Mouse (Mus musculus): Measurements from ENCODE around the gene Defb28.
A peak's percentile ranks its signal among the peaks of the same experiment; 100 is the strongest.

The Defb28 gene

GRCm38 (mm10) chr2:152517981-152518380 is at the start of gene Defb28:
TSS of gene Defb28 (plus strand) at chr2:152518255.
- DNase-seq (ENCODE audit: low spot score in 2 of 2) = no peak

GRCm38 (mm10) chr2:152470973-152471372 is 47.1 kb upstream of the Defb28 start:
- DNase-seq (ENCODE audit: low spot score in 2 of 2) = peak; percentile 55 to 68

GRCm38 (mm10) chr2:152472434-152472833 is 45.6 kb upstream of the Defb28 start:
- DNase-seq (ENCODE audit: low spot score in 2 of 2) = no peak

- no peak for DNase-seq (ENCODE audit: low spot score in 2 of 2)
Observed at GRCm38 (mm10) chr2:152476763-152477162, 41.3 kb upstream of the Defb28 start, which contains the start of gene Defb20. TSS of gene Defb20 (plus strand) at chr2:152477063.

GRCm38 (mm10) chr2:152480881-152481280 is 37.2 kb upstream of the Defb28 start:
- DNase-seq (ENCODE audit: low spot score in 2 of 2) = no peak

- DNase-seq (ENCODE audit: low spot score in 2 of 2) = no peak
Observed at GRCm38 (mm10) chr2:152481726-152482125, 36.3 kb upstream of the Defb28 start.

GRCm38 (mm10) chr2:152487024-152487423 is 31.0 kb upstream of the Defb28 start:
- DNase-seq (ENCODE audit: low spot score in 2 of 2) = no peak

- no peak for DNase-seq (ENCODE audit: low spot score in 2 of 2)
Observed at GRCm38 (mm10) chr2:152490038-152490437, 28.0 kb upstream of the Defb28 start, which contains the start of gene Defb22. TSS of gene Defb22 (minus strand) at chr2:152490138.

- no peak for DNase-seq (ENCODE audit: low spot score in 2 of 2)
Observed at GRCm38 (mm10) chr2:152493151-152493550, 24.9 kb upstream of the Defb28 start.

GRCm38 (mm10) chr2:152498020-152498419 is 20.0 kb upstream of the Defb28 start:
- no peak for DNase-seq (ENCODE audit: low spot score in 2 of 2)

GRCm38 (mm10) chr2:152500204-152500862 is 17.7 kb upstream of the Defb28 start:
- no peak for DNase-seq (ENCODE audit: low spot score in 2 of 2)

GRCm38 (mm10) chr2:152500863-152501229 is 17.2 kb upstream of the Defb28 start:
- no peak for DNase-seq (ENCODE audit: low spot score in 2 of 2)

GRCm38 (mm10) chr2:152503950-152504349 is 14.1 kb upstream of the Defb28 start:
- no peak for DNase-seq (ENCODE audit: low spot score in 2 of 2)

- DNase-seq (ENCODE audit: low spot score in 2 of 2) = no peak
Observed at GRCm38 (mm10) chr2:152511592-152511991, 6.5 kb upstream of the Defb28 start, which contains the start of gene Defb26. TSS of gene Defb26 (minus strand) at chr2:152511692.

GRCm38 (mm10) chr2:152516084-152516483 is 2.0 kb upstream of the Defb28 start:
- no peak for DNase-seq (ENCODE audit: low spot score in 2 of 2)

GRCm38 (mm10) chr2:152539944-152540710 is 22.1 kb downstream of the Defb28 start, which contains the start of gene Defb29:
TSS of gene Defb29 (minus strand) at chr2:152540098.
- no peak for DNase-seq (ENCODE audit: low spot score in 2 of 2)

GRCm38 (mm10) chr2:152541979-152542378 is 23.9 kb downstream of the Defb28 start:
- no peak for DNase-seq (ENCODE audit: low spot score in 2 of 2)

GRCm38 (mm10) chr2:152542897-152543296 is 24.8 kb downstream of the Defb28 start:
- no peak for DNase-seq (ENCODE audit: low spot score in 2 of 2)

- no peak for DNase-seq (ENCODE audit: low spot score in 2 of 2)
Observed at GRCm38 (mm10) chr2:152543478-152543877, 25.4 kb downstream of the Defb28 start.

GRCm38 (mm10) chr2:152544691-152545090 is 26.6 kb downstream of the Defb28 start:
- peak; percentile 83 to 84 for DNase-seq (ENCODE audit: low spot score in 2 of 2)

- no peak for DNase-seq (ENCODE audit: low spot score in 2 of 2)
Observed at GRCm38 (mm10) chr2:152548124-152548523, 30.1 kb downstream of the Defb28 start.

GRCm38 (mm10) chr2:152553774-152554423 is 35.8 kb downstream of the Defb28 start:
- DNase-seq (ENCODE audit: low spot score in 2 of 2) = peak; percentile 72 to 78

Data from right cerebral cortex, postnatal 10 days (tissue).